Comparison of ENCODE assay signal across 14 mouse cellular contexts in genomic region chr5:144013366-144014134, GRCm38 (mm10). TPM values are rescaled to one million over a fixed set of nuclear protein-coding genes. Genes with fewer than 3 reads are reported as not detected.
A peak's percentile ranks its signal among the peaks of the same experiment; 100 is the strongest.
DNase-seq lines count a peak whose midpoint lies in the region; ATAC-seq lines count a peak whose summit lies in the region.
"Not testable (repeated sequence)": the region's sequence is repeated elsewhere in the genome, so short reads cannot be mapped to it uniquely, and the experiment has no call there.
"Had no signal": no experiment of that assay in that cellular context is flagged by ENCODE, and none has a peak within 500 bp of the region (broad histone marks: within the 10 kb centered on the region; RNA-seq: fewer than 3 reads in every experiment).

No protein-coding gene starts in this region.

- H3K4me2 ChIP-seq in heart, embryonic 14.5 days (ENCODE audit: low read length): peak overlapping the region; percentile 70
- H3K4me2 ChIP-seq in intestine, embryonic 15.5 days (replicated peaks): peak overlapping the region; percentile 47
- H3K4me2 ChIP-seq in limb, embryonic 15.5 days: peak overlapping the region; percentile 42
- H3K4me2 ChIP-seq in neural tube, embryonic 12.5 days (replicated peaks): peak overlapping the region; percentile 60

- peak; percentile 19 for DNase-seq in 3T3-L1 (ENCODE audit: low read depth, low spot score)
- DNase-seq in MN1 (ENCODE audit: low spot score): peak; percentile 42
- not testable (repeated sequence) for DNase-seq in forebrain, embryonic 10.5 days (ENCODE audit: extremely low spot score, low spot score)

- not testable (repeated sequence) for H3K4me1 ChIP-seq in forebrain, embryonic 10.5 days; heart, embryonic 14.5 days (ENCODE audit: control insufficient read depth in 2 of 2, insufficient read depth in 2 of 2, low read length in 2 of 2); intestine, embryonic 15.5 days (replicated peaks); limb, embryonic 15.5 days; neural tube, embryonic 12.5 days

- H3K27me3 ChIP-seq in forebrain, embryonic 10.5 days (ENCODE audit: poor library complexity, severe bottlenecking); heart, embryonic 14.5 days (ENCODE audit: control insufficient read depth, insufficient read depth, low read length); intestine, embryonic 15.5 days (replicated peaks); limb, embryonic 15.5 days; neural tube, embryonic 12.5 days (replicated peaks): not testable (repeated sequence)

- H3K36me3 ChIP-seq in forebrain, embryonic 10.5 days (replicated peaks): peaks cover 41% of the 10 kb centered on the region
- H3K36me3 ChIP-seq in heart, embryonic 14.5 days (ENCODE audit: control insufficient read depth, insufficient read depth, low read length): peaks cover 40% of the 10 kb centered on the region
- H3K36me3 ChIP-seq in intestine, embryonic 15.5 days: peaks cover 12% of the 10 kb centered on the region
- H3K36me3 ChIP-seq in limb, embryonic 15.5 days: peaks cover 34% of the 10 kb centered on the region
- peaks cover 36% of the 10 kb centered on the region for H3K36me3 ChIP-seq in neural tube, embryonic 12.5 days

- not testable (repeated sequence) for ATAC-seq in heart, embryonic 14.5 days (ENCODE audit: insufficient number of reproducible peaks, insufficient read depth, low FRiP score, low read depth); intestine, embryonic 15.5 days; limb, embryonic 15.5 days (ENCODE audit: insufficient number of reproducible peaks, low FRiP score, low TSS enrichment, low read depth); neural tube, embryonic 12.5 days (ENCODE audit: low FRiP score, low read depth)
- 0 out of 2 replicates have a peak, but pooled peaks have one; percentile 34 for ATAC-seq in megakaryocyte, adult 5-6 weeks (ENCODE audit: poor library complexity, severe bottlenecking)

- peak overlapping the region; percentile 95; the same call in 1 of the 2 replicates for H3K9ac ChIP-seq in heart, embryonic 14.5 days (ENCODE audit: low read length)
- peak overlapping the region; percentile 91; the same call in 1 of the 2 replicates for H3K9ac ChIP-seq in intestine, embryonic 15.5 days
- not testable (repeated sequence) for H3K9ac ChIP-seq in limb, embryonic 15.5 days; neural tube, embryonic 12.5 days

- H3K4me3 ChIP-seq in forebrain, embryonic 10.5 days: peak overlapping the region; percentile 82
- H3K4me3 ChIP-seq in heart, embryonic 14.5 days (ENCODE audit: control insufficient read depth in 1 of 2, insufficient read depth in 1 of 2, low read depth in 1 of 2, low read length in 2 of 2): peak overlapping the region in 1 of 2 experiments; percentile 96; a peak in 2 of 4 replicates
- peak overlapping the region; percentile 99 for H3K4me3 ChIP-seq in intestine, embryonic 15.5 days (replicated peaks)
- H3K4me3 ChIP-seq in limb, embryonic 15.5 days: peak overlapping the region; percentile 98
- H3K4me3 ChIP-seq in neural tube, embryonic 12.5 days: peak overlapping the region; percentile 91

- not testable (repeated sequence) for H3K27ac ChIP-seq in forebrain, embryonic 10.5 days; heart, embryonic 14.5 days (replicated peaks in 1 of 2; ENCODE audit: control insufficient read depth in 1 of 2, insufficient read depth in 1 of 2, low read depth in 2 of 2, low read length in 2 of 2); intestine, embryonic 15.5 days; limb, embryonic 15.5 days; neural tube, embryonic 12.5 days

- not testable (repeated sequence) for H3K9me3 ChIP-seq in forebrain, embryonic 10.5 days; heart, embryonic 14.5 days (ENCODE audit: control insufficient read depth, low read length); intestine, embryonic 15.5 days; limb, embryonic 15.5 days; neural tube, embryonic 12.5 days

- WGBS in forebrain, embryonic 10.5 days: 71% methylated on average over 13 of the region's 13 CpGs
- WGBS in heart, embryonic 14.5 days: 59% methylated on average over 12 of the region's 13 CpGs
- 52% methylated on average over 13 of the region's 13 CpGs for WGBS in intestine, embryonic 15.5 days
- 62% methylated on average over 13 of the region's 13 CpGs for WGBS in limb, embryonic 15.5 days
- 70% methylated on average over 13 of the region's 13 CpGs for WGBS in neural tube, embryonic 12.5 days

RNA-seq across cellular contexts. Expression of gene Ccz1, which starts 1.1 kb away (rescaled TPM):
- polyA plus RNA-seq in forebrain, embryonic 10.5 days (2016; fragmentation: Nextera tagmentation; extraction: Ambion mirVana): 104 and 107 TPM in 2 replicates
- 49.7 and 51.5 TPM in 2 replicates for polyA plus RNA-seq in heart, embryonic 14.5 days (2014; fragmentation: Nextera tagmentation; extraction: Ambion mirVana)
- polyA plus RNA-seq in intestine, embryonic 15.5 days (2015; fragmentation: Nextera tagmentation; extraction: Ambion mirVana): 69.0 and 75.7 TPM in 2 replicates
- 63.2 and 66.8 TPM in 2 replicates for polyA plus RNA-seq in limb, embryonic 15.5 days (2015; fragmentation: Nextera tagmentation; extraction: Ambion mirVana)
- 79.6 and 85.3 TPM in 2 replicates for total RNA-seq in megakaryocyte, adult 5-6 weeks (2015)
- 98.3 and 103 TPM in 2 replicates for total RNA-seq in megakaryocyte, adult 5-6 weeks (2017)
- polyA plus RNA-seq in neural tube, embryonic 12.5 days (2016; fragmentation: Nextera tagmentation; extraction: Ambion mirVana): 105 and 120 TPM in 2 replicates

RNA-seq across cellular contexts. Expression of gene Ocm, which starts 12.9 kb away (rescaled TPM):
- polyA plus RNA-seq in forebrain, embryonic 10.5 days (2016; fragmentation: Nextera tagmentation; extraction: Ambion mirVana): not detected in 2 replicates
- not detected in 2 replicates for polyA plus RNA-seq in heart, embryonic 14.5 days (2014; fragmentation: Nextera tagmentation; extraction: Ambion mirVana)
- polyA plus RNA-seq in intestine, embryonic 15.5 days (2015; fragmentation: Nextera tagmentation; extraction: Ambion mirVana): not detected in 2 replicates
- 0.40 and 0.68 TPM in 2 replicates for polyA plus RNA-seq in limb, embryonic 15.5 days (2015; fragmentation: Nextera tagmentation; extraction: Ambion mirVana)
- total RNA-seq in megakaryocyte, adult 5-6 weeks (2015): 0.36 TPM in 1 of 2 replicates, not detected in the other
- total RNA-seq in megakaryocyte, adult 5-6 weeks (2017): not detected in 2 replicates
- 0.32 TPM in 1 of 2 replicates, not detected in the other for polyA plus RNA-seq in neural tube, embryonic 12.5 days (2016; fragmentation: Nextera tagmentation; extraction: Ambion mirVana)
- total RNA-seq: gastrocnemius, postnatal 4 days; layer of hippocampus, adult 8-10 months; monocyte, adult 5-6 weeks had no signal
- polyA plus RNA-seq: brain, embryonic 14.5 days; inflammation-experienced regulatory T-cells, adult 6 months; urinary bladder, adult 2 months had no signal
